Mouse (Mus musculus) thymus, postnatal 14 days (tissue): ENCODE data around the gene Brd1.
"Not testable (repeated sequence)": the region's sequence is repeated elsewhere in the genome, so short reads cannot be mapped to it uniquely, and the experiment has no call there.

ENCODE experiments used
- DNase-seq: peaks from one replicate; pipeline ENCODE4 v3.0.0; 2021

Gene Brd1

DNA sequence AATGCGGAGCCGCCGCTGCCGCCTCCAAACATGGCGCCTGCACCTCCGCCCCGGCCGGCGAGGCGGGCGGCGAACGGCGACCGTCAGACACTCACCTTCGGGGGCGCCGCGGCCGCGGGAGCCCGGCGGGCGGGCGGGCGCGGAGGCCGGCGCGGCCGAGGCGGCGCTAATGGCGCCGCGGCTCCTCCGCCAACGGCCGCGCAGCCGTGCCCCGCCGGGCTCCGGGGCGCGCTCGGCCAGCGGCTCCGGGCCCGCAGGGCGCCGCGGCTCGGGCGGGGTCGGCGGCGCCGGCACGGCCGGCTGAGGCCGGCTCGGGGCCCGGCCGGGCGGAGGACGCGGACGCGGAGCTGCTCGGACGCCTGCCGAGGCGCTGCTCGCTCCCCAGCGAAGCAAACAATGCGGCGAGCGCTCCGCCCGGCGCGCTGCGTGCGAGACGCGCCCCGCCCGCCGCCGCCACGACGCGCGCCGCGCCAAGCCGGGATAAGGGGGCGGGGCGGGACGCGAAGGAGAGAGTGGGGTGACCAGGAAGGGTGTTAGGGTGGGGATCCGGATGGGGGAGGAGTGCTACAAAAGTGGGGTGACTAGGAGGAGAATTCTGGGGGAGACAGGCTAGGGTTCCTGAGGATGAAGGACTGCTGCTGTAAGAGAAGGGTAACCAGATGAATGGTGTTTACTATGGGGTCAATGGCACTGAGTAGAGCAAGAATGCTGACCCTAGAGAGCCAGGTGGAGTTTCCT is at the start of gene Brd1:
Gene Brd1, minus strand, starts transcription at position 400 of the 738 bp plus-strand sequence.
- peak; percentile 89 for DNase-seq

DNA sequence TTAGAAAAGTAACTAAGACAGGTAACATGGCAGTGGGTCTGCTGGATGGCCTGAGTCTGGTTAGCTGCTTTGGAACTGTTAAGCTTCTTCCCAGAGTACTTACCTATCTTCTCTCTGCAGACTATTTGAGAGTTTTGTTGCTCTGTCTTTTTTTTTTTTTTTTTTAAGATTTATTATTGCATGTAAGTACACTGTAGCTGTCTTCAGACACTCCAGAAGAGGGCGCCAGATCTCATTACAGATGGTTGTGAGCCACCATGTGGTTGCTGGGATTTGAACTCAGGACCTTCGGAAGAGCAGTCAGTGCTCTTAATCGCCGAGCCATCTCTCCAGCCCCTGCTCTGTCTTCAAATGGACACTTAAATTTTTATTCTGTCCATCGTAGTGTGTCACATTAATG is 40.6 kb upstream of the Brd1 start:
- DNase-seq = not testable (repeated sequence)

DNA sequence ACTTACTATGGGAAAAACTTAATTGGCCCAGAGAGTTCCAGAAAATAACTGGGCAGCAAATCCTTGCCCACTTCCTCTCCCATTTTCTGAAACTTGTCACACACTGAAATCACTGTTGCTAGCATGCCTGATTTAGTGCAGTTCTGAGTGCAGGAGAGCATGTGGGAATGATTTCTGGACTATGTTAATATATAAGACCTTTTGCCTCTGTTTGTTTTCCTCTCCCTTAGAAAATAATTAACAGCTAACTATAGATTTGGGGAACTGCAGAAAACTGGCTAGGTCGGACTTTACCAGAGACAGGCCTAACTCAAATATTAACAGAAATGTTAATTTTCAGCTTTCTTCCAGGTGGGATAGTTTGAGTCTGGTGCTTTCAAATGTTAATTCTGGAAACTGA is 34.5 kb upstream of the Brd1 start:
- no peak for DNase-seq

DNA sequence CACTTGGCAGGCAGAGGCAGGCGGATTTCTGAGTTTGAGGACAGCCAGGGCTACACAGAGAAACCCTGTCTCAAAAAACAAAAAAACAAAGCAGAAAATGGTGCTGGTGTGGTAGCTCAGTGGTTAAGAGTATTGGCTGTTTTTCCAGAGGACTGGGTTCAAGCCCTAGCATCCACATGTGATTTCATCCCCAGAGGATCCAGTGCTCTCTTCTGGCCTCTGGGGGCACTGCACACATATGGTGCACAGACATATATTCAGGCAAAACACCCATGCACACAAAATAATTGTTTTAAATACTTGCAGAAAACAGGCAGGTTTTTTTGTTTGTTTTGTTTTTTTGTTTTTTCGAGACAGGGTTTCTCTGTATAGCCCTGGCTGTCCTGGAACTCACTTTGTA is 32.1 kb upstream of the Brd1 start:
- peak; percentile 23 for DNase-seq

DNA sequence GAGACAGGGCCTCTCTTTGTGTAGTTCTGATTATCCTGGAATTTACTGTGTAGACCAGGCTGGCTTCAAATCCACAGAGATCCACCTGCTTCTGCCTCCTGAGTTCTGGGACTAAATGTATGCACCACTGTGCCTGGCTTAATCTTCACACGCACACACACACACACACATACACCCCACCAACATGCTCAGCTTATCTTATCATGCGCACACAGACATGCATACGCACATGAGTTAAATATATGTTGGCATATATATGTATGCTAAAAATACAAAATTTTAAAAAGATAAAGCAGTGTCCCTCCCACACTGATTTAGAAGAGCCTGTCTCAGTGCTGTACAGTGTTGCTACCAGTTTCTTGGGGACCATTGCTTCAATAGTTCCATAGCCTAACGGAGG is 27.5 kb upstream of the Brd1 start:
- no peak for DNase-seq

DNA sequence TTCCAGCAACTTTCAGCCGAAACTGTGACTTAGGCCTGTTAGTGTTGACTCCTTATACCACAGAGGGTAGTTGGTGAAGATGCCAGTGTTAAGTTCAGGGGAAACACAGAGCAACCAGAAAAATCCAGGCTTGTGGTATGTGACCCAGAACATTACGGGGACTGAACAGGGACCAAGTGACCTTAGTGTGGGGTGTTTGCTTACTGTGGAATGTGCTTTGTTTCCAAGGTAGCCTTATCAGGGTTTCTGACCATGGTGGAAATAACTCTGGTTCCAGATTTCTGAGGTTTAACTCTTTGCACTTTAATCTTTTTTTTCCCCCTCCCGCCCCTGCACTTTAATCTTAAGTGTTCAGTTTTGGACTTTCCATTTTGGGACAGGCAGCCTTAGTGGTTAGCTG is 24.0 kb upstream of the Brd1 start:
- no peak for DNase-seq

DNA sequence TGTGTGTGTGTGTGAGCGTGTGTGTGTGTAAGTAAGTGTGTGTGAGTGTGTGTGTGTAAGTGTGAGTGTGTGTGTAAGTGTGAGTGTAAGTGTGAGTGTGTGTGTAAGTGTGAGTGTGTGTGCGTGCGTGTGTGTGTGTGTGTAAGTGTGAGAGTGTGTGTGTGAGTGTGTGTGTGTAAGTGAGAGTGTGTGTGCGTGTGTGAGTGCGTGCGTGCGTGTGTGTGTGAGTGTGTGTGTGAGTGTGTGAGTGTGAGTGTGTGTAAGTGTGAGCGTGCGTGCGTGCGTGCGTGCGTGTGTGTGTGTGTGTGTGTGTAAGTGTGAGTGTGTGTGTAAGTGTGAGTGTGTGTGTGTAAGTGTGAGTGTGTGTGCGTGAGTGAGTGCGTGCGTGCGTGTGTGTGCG is 21.7 kb upstream of the Brd1 start:
- no peak for DNase-seq

DNA sequence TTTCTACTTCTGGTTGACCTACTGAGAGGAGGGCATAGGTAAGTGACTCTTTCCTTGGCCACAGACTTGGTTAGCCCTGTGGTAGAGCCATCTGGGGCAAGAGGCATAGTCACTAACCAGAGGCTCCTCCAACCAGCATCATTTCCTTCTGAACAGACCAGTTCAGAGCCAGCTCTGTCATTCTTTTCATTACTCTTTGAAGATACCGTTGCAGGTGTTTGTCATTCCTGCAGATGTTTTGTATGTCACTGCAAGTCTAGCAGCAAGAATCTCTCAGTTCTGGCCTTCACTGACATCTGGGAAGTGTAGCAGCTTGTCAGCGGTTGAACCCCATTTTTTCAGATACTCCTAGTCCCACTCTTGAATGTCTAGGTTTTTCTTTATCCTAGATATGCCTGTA is 20.9 kb upstream of the Brd1 start:
- DNase-seq = peak; percentile 54

DNA sequence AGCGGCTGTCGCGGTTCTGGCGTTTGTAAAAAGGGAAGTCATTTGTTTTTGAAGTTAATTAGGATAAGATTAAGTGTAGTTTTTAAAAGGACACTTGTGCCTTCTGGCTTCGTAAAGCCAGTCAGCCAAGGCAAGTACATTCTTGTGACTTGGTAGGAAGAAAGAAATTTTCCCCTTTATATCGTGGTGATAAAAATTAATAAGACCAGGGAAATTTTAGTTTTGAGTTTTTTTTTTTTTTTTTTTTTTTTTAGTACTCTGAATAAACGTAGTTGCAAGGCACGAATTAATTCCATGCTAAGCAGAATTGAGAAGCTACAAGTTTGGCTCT is 18.3 kb upstream of the Brd1 start:
- DNase-seq = no peak

DNA sequence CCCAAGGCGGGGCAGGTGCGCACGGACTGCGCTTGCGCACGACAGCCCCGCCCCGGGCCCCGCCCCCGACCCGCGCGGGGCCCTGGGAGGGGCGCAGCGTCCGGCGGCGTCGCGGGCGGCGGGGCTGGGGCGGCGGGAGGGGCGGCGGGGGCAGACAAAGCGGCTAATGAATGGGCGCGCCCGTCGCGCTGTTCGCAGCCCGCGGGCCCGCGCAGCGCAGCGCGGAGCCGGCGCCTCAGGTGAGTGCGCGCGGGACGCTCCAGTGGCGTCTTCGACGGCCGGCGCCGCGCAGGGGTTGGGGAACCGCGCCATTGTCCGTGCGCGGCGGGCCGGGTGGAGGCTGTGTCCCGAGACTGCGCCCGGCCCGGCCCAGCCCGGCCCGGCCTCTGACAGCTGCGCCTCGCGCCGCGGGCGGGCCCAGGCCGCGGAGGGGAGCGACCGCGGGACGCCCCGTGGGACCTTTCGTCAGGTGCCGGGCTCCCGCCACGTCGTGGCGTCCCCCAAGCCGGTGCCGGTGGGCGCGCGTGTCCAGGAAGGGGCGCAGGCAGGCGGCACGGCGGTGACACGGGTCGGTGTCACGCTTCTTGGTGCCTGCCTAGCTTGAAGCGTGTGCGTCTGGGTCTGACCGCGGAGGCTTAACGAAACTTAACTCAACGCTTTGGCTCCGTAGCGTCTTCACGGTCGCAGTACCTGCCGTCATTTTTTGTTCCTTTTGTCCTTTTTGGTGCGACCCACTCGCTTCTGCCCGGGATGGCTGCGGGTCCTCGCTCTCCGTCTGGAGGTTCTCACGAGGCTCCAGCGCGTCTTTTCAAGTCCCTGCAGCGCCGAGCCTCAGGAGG is 17.8 kb upstream of the Brd1 start, which contains the start of gene Zbed4:
Gene Zbed4, plus strand, starts transcription at position 97 of the 839 bp plus-strand sequence.
- peak; percentile 75 for DNase-seq

DNA sequence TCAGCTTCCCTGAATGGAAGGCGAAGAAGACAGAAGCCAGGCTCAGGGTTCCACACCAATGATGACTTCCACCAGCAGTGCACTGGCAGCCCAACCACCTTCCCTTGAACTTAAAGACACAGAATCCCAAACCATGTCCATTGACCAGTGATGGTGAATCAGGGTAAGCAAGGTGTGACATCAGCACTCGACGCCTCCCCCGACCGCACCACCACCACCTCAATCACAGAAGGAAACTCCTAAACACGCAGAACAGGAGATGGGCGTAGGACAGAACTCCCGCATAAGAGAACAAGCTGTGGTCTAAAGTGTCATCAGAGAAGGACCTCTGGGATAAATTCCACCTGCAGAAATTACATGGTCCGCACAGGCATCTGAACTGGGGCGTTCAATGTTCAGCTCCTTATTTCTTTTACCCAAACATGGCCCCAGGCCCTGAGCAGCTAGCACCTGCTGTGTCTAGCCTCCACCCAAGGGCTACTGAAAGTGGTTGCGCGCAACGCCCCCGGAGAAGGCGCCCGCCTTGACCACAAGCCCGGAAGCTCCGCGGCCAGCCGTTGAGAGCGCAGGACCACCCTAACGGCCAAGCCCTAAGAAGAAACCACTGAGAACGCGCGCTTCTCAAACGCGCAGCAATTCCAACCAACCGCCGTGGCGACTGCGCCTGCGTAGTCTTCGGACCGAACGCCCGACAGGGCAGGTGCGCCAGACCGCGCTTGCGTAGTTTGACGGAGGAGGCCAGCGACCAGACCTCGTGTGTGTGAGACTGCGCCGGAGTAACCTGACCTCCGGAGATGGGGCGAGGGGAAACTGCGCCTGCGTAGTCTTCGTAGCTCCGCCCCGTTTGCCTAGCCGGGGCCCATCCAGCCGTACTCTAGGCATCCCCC is 16.9 kb upstream of the Brd1 start:
- DNase-seq = peak; percentile 99

DNA sequence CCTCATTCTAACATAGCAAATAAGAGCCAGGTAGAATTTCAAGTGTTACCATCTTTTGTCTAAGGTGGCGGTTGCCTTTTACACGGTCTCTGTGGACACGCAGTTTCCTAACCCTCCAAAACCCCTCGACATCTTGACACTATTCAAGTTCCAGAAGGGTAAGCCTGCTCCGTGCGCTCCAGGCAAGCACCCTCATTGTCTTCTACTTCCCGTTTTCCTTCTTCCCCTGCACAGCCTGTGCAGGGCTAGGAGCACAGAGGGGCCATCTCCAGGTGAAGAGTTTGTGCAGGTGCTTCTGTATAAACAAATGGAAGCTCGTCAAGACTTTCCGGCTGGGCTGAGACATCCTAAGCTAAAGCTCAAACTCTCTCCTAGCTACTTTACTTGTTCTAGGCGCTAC is 16.0 kb upstream of the Brd1 start:
- DNase-seq = no peak

DNA sequence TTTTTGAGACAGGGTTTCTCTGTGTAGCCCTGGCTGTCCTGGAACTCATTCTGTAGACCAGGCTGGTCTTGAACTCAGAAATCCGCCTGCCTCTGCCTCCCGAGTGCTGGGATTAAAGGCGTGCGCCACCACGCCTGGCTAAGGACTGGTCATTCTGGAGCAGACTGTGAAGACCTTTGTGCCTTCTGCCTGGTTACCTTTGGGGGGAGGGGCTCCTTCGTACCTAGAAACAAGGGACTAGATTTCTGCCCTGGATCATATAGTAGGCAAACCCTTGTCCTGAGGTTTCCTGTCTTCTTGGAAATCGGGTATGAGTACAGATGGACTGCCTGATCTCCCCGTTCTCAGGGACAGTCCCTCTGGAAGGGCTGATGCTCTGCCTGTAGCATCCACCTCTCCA is 15.6 kb upstream of the Brd1 start:
- not testable (repeated sequence) for DNase-seq

DNA sequence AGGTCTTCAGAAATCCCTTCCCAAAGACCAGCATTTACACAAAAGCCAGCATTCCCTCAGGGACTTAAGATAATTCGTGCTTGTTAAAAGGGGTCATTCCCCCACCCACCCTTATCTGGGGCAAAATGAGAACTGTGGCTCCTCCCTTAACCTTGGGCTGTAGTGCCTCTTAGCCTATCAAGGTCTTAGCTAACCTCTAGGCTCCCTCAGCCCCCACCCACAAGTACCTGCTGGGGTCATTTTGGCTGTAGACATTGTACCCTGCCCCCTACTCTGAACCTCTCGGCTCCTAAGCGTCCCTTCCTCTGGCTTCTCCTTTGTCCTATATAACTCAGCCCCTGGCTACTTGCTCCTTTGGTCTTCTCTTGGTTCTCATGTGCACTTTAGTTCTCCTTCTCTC is 11.9 kb upstream of the Brd1 start:
- DNase-seq = no peak

DNA sequence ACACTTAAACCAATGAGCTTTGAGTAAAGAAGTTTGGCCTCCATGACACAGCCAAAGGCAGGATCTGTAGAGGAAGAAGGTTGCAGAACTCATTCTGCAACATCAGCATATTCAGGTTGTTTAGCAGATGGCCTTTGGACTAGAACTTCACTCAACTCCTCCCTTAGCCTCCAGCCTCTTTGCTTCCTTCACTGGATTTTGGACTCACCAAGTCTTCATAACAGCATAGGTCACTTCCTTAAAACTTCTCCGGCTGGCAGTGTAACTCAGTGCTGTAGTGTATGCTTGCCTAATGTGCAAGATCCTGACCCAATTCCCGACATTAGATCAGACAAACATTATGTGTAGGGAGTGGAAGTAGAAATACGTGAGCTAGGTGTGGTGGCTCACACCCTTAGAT is 11.3 kb upstream of the Brd1 start:
- DNase-seq = no peak

DNA sequence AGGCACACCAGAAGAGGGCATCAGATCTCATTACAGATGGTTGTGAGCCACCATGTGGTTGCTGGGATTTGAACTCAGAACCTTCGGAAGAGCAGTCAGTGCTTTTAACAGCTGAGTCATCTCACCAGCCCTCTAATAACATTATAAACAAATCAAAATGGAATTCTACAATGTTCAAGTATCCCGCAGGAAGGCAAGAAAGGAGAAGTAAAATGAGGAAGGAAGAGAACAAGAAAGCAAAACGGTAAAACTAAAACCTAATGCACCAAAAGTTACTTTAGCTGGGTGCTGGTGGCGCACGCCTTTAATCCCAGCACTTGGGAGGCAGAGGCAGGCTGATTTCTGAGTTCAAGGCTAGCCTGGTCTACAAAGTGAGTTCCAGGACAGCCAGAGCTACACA is 9.3 kb upstream of the Brd1 start:
- not testable (repeated sequence) for DNase-seq

DNA sequence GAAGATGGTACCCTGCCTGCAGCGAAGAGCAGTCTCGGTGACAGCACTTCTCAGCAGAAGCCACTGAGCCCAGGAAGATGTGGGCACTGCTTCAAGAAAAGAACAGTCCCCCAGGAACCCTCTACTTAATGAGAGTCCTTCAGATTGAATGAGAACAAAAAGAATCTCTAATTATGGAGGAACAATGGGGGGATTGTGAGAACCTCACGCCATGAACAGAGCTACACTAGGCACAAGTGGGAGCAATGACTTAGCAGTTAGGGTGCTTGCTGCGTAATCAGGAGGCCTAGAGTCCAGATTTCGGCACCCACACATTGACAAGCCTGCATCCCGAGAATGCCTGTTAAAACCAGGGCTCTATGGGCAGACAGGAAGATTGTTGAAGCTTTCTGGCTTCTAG is 7.3 kb upstream of the Brd1 start:
- DNase-seq = no peak

DNA sequence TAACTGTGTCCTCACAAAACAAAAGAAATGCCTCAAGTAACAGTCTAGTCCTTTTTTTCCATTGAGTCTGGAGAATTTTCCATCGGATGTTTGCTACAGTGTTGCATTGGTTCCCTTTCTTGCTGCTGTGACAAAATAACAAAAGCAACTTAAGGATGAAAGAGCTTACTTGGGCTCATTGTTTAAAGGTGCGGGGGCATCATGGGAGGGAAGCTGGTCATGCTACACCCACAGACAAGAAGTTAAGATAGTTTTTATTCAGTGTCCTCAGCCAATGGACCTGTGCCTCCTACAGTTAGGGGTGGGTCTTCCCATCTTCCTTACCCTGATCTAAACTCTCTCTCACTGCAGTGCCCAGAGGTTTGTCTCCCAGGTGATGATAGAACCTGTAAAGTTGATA is 4.4 kb upstream of the Brd1 start:
- no peak for DNase-seq

DNA sequence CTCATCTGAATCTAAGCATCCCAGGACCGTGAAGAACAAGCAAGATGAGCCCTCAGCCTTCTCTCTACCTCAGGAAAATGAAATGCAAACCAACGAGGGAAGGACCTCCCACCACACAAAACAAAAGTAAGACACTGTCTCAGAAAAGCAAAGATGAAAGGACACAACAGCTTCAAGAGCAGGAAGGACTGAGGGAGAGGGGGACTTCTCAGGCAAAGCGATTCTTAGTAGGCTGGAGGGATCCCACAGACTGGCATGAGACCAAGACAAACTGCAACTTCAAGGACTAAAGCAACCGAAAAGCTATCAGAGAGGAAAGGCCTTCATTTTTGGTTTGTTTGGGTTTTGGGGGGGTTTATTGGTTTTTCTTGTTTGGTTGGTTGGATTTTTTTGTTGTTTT is 2.1 kb upstream of the Brd1 start:
- DNase-seq = no peak

DNA sequence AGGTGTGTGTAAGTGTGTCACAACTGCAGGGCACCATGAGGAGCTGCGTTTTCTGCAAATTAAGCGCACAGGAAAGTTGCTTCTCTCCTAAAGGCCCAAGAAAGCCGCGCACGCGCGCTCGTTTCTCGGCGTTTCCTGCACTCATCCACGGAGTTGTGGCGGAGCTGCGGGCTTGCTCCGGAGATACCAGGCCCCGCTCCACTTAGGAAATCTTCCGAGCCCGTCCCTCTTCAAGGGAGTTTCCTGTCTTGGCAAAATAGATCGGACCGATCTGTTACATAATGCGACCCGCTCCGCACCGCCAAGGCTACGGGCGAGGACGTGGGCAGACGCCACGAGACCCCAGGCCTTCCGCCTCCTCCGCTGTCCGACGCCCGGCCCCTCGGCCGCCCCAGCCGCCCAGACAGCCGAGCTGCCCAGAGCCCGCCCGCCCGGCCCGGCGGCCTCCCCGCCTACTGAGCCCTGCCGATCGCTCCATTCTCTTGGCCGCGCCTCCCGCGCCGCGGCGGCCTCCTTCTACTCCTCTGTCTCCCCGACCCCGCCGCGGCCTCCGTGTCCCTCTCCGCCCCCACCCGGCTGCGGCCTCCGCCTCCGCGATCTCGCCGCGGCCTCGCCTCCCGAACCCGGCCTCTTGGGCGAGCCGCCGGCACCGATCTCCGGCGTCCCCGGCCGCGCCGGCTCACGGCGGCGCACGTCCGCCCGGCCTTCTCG is 837 bp downstream of the Brd1 start:
- peak; percentile 87 for DNase-seq

DNA sequence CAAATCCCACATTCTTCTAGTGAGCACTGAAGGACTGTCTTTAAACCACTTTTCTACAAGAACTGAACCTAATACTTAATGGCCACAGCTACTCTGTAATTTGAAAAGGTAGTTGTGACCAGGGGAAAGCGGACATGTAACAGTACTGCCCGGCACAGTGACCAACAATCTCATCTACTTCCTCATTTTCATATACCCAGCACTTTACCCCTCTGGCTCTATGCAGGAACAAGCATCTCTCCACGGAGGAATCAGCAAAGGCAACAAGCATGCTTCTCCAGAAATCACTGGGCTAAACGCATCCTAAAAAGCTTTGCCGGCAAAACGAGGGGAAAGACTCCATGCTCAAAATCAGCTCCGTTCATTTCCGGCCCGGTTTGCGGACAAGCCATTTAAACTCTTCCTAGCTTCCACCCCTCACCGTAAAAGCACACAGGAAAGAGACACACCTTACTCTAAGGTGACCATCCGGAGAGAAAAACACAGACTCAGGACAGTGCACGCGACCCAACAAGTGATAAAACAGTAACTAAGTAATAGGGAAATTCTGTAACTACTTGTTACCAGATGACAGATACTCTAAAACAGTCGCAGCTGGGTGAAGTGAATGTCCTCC is 1.5 kb downstream of the Brd1 start:
- DNase-seq = peak; percentile 26

DNA sequence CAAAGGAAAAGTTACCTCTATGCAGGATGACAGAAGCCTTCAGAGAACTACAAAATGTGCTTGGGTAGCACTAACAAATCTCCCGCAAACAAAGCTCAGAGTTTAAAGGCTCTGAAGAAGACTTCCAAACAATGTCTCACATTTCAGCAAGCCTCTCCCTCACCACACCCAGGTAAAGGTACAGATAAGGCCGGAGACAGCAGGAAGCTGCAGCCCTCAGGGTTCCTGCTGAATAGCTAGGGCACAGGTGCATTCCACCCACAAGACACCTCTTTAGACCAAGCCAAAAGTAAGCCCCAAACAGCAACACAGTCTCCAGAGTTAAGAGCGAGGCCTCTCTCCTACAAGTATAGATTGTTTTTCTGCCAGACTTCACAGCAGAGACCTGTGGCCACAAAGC is 3.3 kb downstream of the Brd1 start:
- DNase-seq = no peak
